Mouse (Mus musculus) embryonic facial prominence, embryonic 15.5 days (tissue): ENCODE data around the gene Pofut1. TPM values are rescaled to one million over a fixed set of nuclear protein-coding genes. Genes with fewer than 3 reads are reported as not detected.

Source experiments
- ATAC-seq: fragments of 200-750 bp; cut with Nextera tagmentation; 2 replicates; pipeline ENCODE4 v1.8.0; 2017; ENCODE audit warnings: low read depth, moderate TSS enrichment; ENCODE audit not compliant: insufficient number of reproducible peaks, low FRiP score, low TSS enrichment
- H3K27ac ChIP-seq: fragments of 300-500 bp; sonication (generic); replicated peaks from 2 replicates; pipeline ENCODE4 v1.5.1; 2015; ENCODE audit warnings: mild to moderate bottlenecking, inconsistent platforms
- H3K27me3 ChIP-seq: fragments of 300-500 bp; sonication (generic); 2 replicates; pipeline ENCODE4 v1.6.1; 2015; ENCODE audit warnings: inconsistent platforms
- H3K36me3 ChIP-seq: fragments of 300-500 bp; sonication (generic); 2 replicates; pipeline ENCODE4 v1.6.1; 2015; ENCODE audit warnings: mild to moderate bottlenecking, inconsistent platforms
- H3K4me1 ChIP-seq: fragments of 300-500 bp; sonication (generic); 2 replicates; pipeline ENCODE4 v1.6.1; 2015; ENCODE audit warnings: inconsistent platforms
- H3K4me2 ChIP-seq: fragments of 300-500 bp; sonication (generic); replicated peaks from 2 replicates; pipeline ENCODE4 v1.6.1; 2015; ENCODE audit warnings: mild to moderate bottlenecking, inconsistent platforms
- H3K4me3 ChIP-seq: fragments of 300-500 bp; sonication (generic); replicated peaks from 2 replicates; pipeline ENCODE4 v1.5.1; 2015; ENCODE audit warnings: mild to moderate bottlenecking, inconsistent platforms
- H3K9ac ChIP-seq: fragments of 300-500 bp; sonication (generic); 2 replicates; pipeline ENCODE4 v1.6.1; 2015; ENCODE audit warnings: inconsistent platforms
- H3K9me3 ChIP-seq: fragments of 300-500 bp; sonication (generic); replicated peaks from 2 replicates; pipeline ENCODE4 v1.6.1; 2016; ENCODE audit warnings: inconsistent platforms
- WGBS: fragments of 180-500 bp; shearing (Covaris S2); methylation state at CpG from one replicate; pipeline ENCODE4 v1.1.7; 2015; 5-methylcytosine and 5-hydroxymethylcytosine counted together
- polyA plus RNA-seq: library from polyadenylated mRNA; unstranded; fragments of >200 nt; fragmentation: Nextera tagmentation; extraction: Ambion mirVana; gene quantifications from 2 replicates; pipeline ENCODE4 v1.2.1, GENCODE M21; 2015

Pofut1 gene
- polyA plus RNA-seq, 1 experiment from 2014 or later, result 8.1 TPM

DNA sequence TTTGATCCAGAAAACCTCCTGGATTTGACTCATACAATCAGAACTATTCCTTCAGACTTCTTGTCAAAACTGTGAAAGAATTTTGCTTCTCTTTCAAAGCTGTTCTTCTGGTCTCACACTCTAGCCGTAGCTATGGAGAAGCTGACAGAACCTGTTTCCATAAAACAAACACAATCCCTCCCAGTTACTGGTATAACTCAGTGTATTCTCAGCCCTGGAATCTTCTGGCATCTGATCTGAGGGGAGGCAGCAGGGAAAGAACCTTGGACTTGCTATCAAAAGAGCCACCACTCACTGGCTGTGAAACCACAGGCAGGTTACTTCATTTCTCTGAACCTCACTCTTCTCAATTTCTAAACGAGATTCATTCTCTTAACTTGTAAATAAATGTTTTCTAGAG is 2.9 kb upstream of the Pofut1 start:
- no peak for ATAC-seq
- peak overlapping the region; percentile 95 for H3K27ac ChIP-seq
- peak overlapping the region; percentile 77 for H3K4me2 ChIP-seq
- H3K4me3 ChIP-seq, result 0 out of 2 replicates have a peak overlapping the region, but pooled peaks have one; percentile 2
- no peaks in the 10 kb centered on the region for H3K27me3 ChIP-seq
- peaks cover 38% of the 10 kb centered on the region for H3K4me1 ChIP-seq
- no peaks in the 10 kb centered on the region for H3K9me3 ChIP-seq
- 61% methylated on average over 2 of the region's 2 CpGs for WGBS
- peaks cover 29% of the 10 kb centered on the region for H3K36me3 ChIP-seq
- H3K9ac ChIP-seq, result no peak overlapping the region

- ATAC-seq, result no peak
These were observed 2.1 kb upstream of the Pofut1 start for GRCm38 (mm10) chr2:153239021-153239859.

GRCm38 (mm10) chr2:153239860-153240480 is 1.4 kb upstream of the Pofut1 start:
- Histone ChIP-seq H3K9ac (peak overlapping the region; percentile 99), H3K4me3 (peak overlapping the region; percentile 91), H3K27me3 (no peaks in the 10 kb centered on the region), H3K36me3 (peaks cover 17% of the 10 kb centered on the region), H3K4me2 (peak overlapping the region; percentile 77), H3K27ac (peak overlapping the region; percentile 95), H3K4me1 (peaks cover 38% of the 10 kb centered on the region), H3K9me3 (no peaks in the 10 kb centered on the region)
- 4% methylated on average over 20 of the region's 22 CpGs for WGBS
- ATAC-seq, result no peak

More at GRCm38 (mm10) chr2:153239021-153239859, 2.1 kb upstream of the Pofut1 start:
- Histone ChIP-seq H3K4me1 (peaks cover 38% of the 10 kb centered on the region), H3K9ac (peak overlapping the region; percentile 99; the same call in 1 of the 2 replicates), H3K27ac (peak overlapping the region; percentile 95), H3K9me3 (no peaks in the 10 kb centered on the region), H3K27me3 (no peaks in the 10 kb centered on the region), H3K36me3 (peaks cover 22% of the 10 kb centered on the region), H3K4me3 (peak overlapping the region; percentile 91), H3K4me2 (peak overlapping the region; percentile 77)
- WGBS, result 58% methylated on average over 7 of the region's 7 CpGs

DNA sequence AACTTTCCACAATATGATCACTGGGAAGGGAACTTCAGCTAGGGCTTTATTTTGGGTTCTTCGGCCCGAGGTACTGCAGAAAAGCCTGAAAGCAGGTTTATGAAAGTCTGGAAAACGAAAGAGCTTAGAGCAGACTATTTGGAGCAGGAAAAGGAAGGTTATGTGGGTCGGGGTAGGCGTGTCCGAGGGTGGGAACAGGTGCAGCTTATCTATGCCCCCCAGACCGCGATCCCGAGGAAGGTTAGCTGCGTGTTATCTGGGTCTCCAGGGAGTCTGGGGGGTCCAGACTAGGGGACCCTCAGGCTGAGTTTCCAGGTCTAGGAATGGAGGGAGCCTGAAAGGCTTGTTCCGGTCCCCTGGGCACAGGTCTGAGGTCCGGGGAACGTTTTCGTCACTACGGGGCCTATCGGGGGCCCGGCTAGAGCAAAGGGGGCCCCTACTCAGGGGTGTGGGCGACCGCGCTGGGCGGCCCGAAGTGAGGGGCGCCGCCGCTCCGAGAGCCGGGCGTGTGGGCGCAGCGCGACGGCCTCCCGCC is 565 bp upstream of the Pofut1 start:
- Histone ChIP-seq H3K4me3 (peak overlapping the region; percentile 91), H3K27me3 (no peaks in the 10 kb centered on the region), H3K4me1 (peaks cover 38% of the 10 kb centered on the region), H3K4me2 (peak overlapping the region; percentile 77), H3K9ac (peak overlapping the region; percentile 99), H3K36me3 (peaks cover 17% of the 10 kb centered on the region), H3K27ac (peak overlapping the region; percentile 95), H3K9me3 (no peaks in the 10 kb centered on the region)
- WGBS, result under 1% methylated on average over 27 of the region's 33 CpGs
- ATAC-seq, result peak; percentile 16; the same call in 1 of the 2 replicates

- H3K27ac ChIP-seq, result peak overlapping the region; percentile 95
- 49% methylated on average over 6 of the region's 6 CpGs for WGBS
These were observed 823 bp downstream of the Pofut1 start for GRCm38 (mm10) chr2:153242156-153242555.

GRCm38 (mm10) chr2:153249751-153250150 is 8.4 kb downstream of the Pofut1 start:
- no peak for ATAC-seq

More at GRCm38 (mm10) chr2:153242156-153242555, 823 bp downstream of the Pofut1 start:
- ATAC-seq, result no peak
- Histone ChIP-seq H3K9ac (0 out of 2 replicates have a peak overlapping the region, but pooled peaks have one; percentile 99), H3K9me3 (no peaks in the 10 kb centered on the region), H3K4me2 (peak overlapping the region; percentile 77), H3K4me1 (peaks cover 36% of the 10 kb centered on the region), H3K27me3 (no peaks in the 10 kb centered on the region), H3K4me3 (peak overlapping the region; percentile 91), H3K36me3 (peaks cover 17% of the 10 kb centered on the region; the same call in 1 of the 2 replicates)

DNA sequence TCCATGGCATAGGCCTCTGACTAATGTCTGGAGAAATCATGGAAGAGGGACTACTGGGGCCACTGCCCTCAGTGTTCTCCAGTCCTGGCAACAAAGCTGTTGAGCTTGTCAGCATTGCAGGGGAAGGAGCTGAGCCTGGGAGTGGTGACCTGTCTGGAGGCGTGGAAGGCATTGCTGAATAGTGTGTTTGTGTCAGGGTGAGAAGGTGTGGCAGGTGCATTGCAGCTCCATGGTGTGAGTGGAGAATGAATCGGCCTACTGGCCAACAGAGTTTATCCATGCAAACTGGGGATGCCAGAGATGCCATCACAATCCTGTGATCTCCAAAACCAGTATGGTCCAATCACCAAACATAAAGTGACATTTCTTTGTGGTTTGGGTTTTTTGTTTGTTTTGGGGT is 15.3 kb downstream of the Pofut1 start:
- Histone ChIP-seq H3K9ac (no peak overlapping the region), H3K36me3 (peaks cover 27% of the 10 kb centered on the region; the same call in 1 of the 2 replicates), H3K4me2 (no peak overlapping the region), H3K9me3 (no peaks in the 10 kb centered on the region), H3K4me3 (no peak overlapping the region), H3K27ac (no peak overlapping the region), H3K4me1 (no peaks in the 10 kb centered on the region), H3K27me3 (no peaks in the 10 kb centered on the region)
- WGBS, result 86% methylated on average over 2 of the region's 2 CpGs
- no peak for ATAC-seq

More at GRCm38 (mm10) chr2:153249751-153250150, 8.4 kb downstream of the Pofut1 start:
- no peaks in the 10 kb centered on the region for H3K27me3 ChIP-seq
- no peaks in the 10 kb centered on the region for H3K9me3 ChIP-seq
- no peak overlapping the region for H3K4me3 ChIP-seq
- no peak overlapping the region for H3K27ac ChIP-seq
- H3K4me2 ChIP-seq, result no peak overlapping the region
- H3K9ac ChIP-seq, result no peak overlapping the region
- H3K36me3 ChIP-seq, result peaks cover 50% of the 10 kb centered on the region
- WGBS, result 89% methylated on average over 5 of the region's 5 CpGs
- no peaks in the 10 kb centered on the region for H3K4me1 ChIP-seq

GRCm38 (mm10) chr2:153259030-153259863 is 17.9 kb downstream of the Pofut1 start:
- no peak overlapping the region for H3K9ac ChIP-seq
- no peak overlapping the region for H3K4me2 ChIP-seq
- ATAC-seq, result no peak
- H3K27ac ChIP-seq, result no peak overlapping the region
- no peak overlapping the region for H3K4me3 ChIP-seq
- 80% methylated on average over 12 of the region's 12 CpGs for WGBS
- no peaks in the 10 kb centered on the region for H3K4me1 ChIP-seq
- H3K9me3 ChIP-seq, result no peaks in the 10 kb centered on the region
- no peaks in the 10 kb centered on the region for H3K27me3 ChIP-seq
- peaks cover 35% of the 10 kb centered on the region for H3K36me3 ChIP-seq

DNA sequence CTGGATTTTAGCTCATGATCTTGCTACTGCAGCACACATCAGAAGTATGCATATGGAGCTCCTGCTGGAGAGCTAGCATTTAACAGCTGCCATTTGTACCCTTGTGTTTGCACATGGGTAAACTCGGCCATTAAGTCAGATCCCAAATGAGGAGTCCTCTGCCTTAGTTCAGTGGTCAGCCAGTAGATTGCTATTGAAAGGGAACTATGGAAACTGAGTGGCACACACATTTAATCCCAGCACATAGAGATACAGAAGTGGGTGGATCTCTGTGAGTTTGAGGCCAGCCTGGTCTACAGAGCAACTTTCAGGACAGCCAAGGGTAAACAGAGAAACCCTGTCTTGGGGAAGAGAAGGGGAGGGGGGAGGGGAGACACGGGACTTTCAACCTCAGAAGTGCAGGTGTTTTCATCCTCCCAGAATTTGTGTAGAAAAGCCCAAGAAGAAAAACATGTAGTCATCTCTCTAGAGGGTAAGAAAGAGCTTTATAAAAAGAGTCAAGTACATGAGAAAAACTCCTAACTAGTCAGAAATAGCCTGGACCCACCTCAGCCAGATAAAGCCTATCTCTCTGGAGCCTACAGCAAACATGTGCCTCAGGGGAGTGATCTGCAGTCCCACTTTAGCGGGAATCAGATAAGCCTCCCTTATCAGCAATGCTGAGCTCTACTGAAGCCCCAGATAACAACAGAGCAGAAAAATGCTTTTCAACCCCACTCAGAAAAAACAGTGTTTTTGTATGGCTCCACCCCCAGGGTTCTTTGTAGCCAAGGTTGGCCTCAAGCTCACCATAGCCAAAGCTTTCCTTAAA is 18.7 kb downstream of the Pofut1 start:
- no peak overlapping the region for H3K4me3 ChIP-seq
- H3K9ac ChIP-seq, result no peak overlapping the region
- no peak for ATAC-seq
- H3K4me1 ChIP-seq, result no peaks in the 10 kb centered on the region
- 63% methylated on average over 3 of the region's 3 CpGs for WGBS
- H3K9me3 ChIP-seq, result no peaks in the 10 kb centered on the region
- H3K36me3 ChIP-seq, result peaks cover 42% of the 10 kb centered on the region
- H3K27ac ChIP-seq, result no peak overlapping the region
- H3K4me2 ChIP-seq, result no peak overlapping the region
- H3K27me3 ChIP-seq, result no peaks in the 10 kb centered on the region

DNA sequence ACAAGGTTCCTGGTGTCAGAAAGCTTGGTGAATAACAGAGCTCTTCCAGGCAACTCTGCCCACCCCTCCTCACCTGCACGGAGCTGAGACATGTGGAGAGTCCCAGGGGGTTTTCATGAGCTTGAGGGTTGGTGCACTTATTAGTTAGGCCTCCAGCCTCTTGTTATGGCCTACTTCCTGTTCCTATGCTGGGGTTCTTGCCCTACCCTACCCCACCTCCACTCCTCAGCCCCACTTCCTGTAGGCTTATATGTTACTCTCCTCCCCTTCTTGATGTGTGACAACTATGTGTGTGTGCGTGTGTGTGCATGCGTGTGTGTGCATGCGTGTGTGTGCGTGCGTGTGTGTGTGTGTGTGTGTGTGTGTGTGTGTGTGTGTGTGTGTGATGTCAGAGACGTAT is 21.7 kb downstream of the Pofut1 start:
- Histone ChIP-seq H3K4me1 (no peaks in the 10 kb centered on the region), H3K4me3 (no peak overlapping the region), H3K9ac (no peak overlapping the region), H3K27ac (no peak overlapping the region), H3K27me3 (no peaks in the 10 kb centered on the region), H3K4me2 (no peak overlapping the region), H3K36me3 (peaks cover 67% of the 10 kb centered on the region), H3K9me3 (no peaks in the 10 kb centered on the region)
- no peak for ATAC-seq
- WGBS, result 91% methylated on average over 7 of the region's 7 CpGs
